In genomic region chr7:129639833-129640232, GRCm38 (mm10) we compare ENCODE assay signal across 18 mouse cellular contexts. TPM values are rescaled to one million over a fixed set of nuclear protein-coding genes. Genes with fewer than 3 reads are reported as not detected.
A peak's percentile ranks its signal among the peaks of the same experiment; 100 is the strongest.
DNase-seq lines count a peak whose midpoint lies in the region; ATAC-seq lines count a peak whose summit lies in the region.
"Had no signal": no experiment of that assay in that cellular context is flagged by ENCODE, and none has a peak within 500 bp of the region (broad histone marks: within the 10 kb centered on the region; RNA-seq: fewer than 3 reads in every experiment).

No protein-coding gene starts in this region.

- H3K27me3 ChIP-seq in embryonic facial prominence, embryonic 10.5 days (replicated peaks; ENCODE audit: low read depth, poor library complexity, severe bottlenecking): no peaks in the 10 kb centered on the region
- no peaks in the 10 kb centered on the region for H3K27me3 ChIP-seq in embryonic facial prominence, embryonic 11.5 days (ENCODE audit: control insufficient read depth, insufficient read depth, low read length)
- H3K27me3 ChIP-seq: forebrain, embryonic 13.5 days; heart, embryonic 12.5 days had no signal

- H3K4me1 ChIP-seq in embryonic facial prominence, embryonic 10.5 days: peaks cover 19% of the 10 kb centered on the region
- no peaks in the 10 kb centered on the region for H3K4me1 ChIP-seq in embryonic facial prominence, embryonic 11.5 days (ENCODE audit: control insufficient read depth, insufficient read depth, low read length)
- H3K4me1 ChIP-seq: forebrain, embryonic 13.5 days; heart, embryonic 12.5 days had no signal

- H3K36me3 ChIP-seq in embryonic facial prominence, embryonic 10.5 days (replicated peaks): peaks cover 20% of the 10 kb centered on the region
- H3K36me3 ChIP-seq in embryonic facial prominence, embryonic 11.5 days (replicated peaks; ENCODE audit: control insufficient read depth, insufficient read depth, low read depth, low read length): no peaks in the 10 kb centered on the region

- peak; percentile 62 for DNase-seq in kidney, adult 9 months
- no peak for DNase-seq in kidney, postnatal 10 days
- no peak for DNase-seq in embryonic facial prominence, embryonic 10.5 days (ENCODE audit: low spot score)
- peak; percentile 53 for DNase-seq in embryonic facial prominence, embryonic 11.5 days (ENCODE audit: low spot score)
- DNase-seq in fibroblast of lung, adult 2 months (ENCODE audit: low read depth): peak; percentile 35
- DNase-seq in adrenal gland, adult 18-20 months (ENCODE audit: low spot score in 2 of 2): no peak
- DNase-seq: adrenal gland, adult 8-10 months; adrenal gland, postnatal 36 days; cerebellum, adult 2 months; cerebellum, postnatal 10 days; forebrain, postnatal 0 days; gastrocnemius, postnatal 14 days had no signal

- 49% methylated on average over 6 of the region's 6 CpGs for WGBS in embryonic facial prominence, embryonic 10.5 days
- WGBS in embryonic facial prominence, embryonic 11.5 days: 47% methylated on average over 6 of the region's 6 CpGs

- H3K9ac ChIP-seq in embryonic facial prominence, embryonic 11.5 days (replicated peaks; ENCODE audit: low read length): no peak overlapping the region
- H3K9ac ChIP-seq: forebrain, embryonic 13.5 days; forebrain, postnatal 0 days; heart, embryonic 12.5 days; hindbrain, embryonic 14.5 days had no signal

- no peak overlapping the region for H3K4me3 ChIP-seq in embryonic facial prominence, embryonic 10.5 days
- H3K4me3 ChIP-seq in embryonic facial prominence, embryonic 11.5 days (ENCODE audit: low read depth, low read length): no peak overlapping the region
- H3K4me3 ChIP-seq: erythroblast, embryonic 14.5 days; forebrain, embryonic 13.5 days; heart, embryonic 12.5 days; hindbrain, embryonic 10.5 days had no signal

- H3K27ac ChIP-seq in embryonic facial prominence, embryonic 10.5 days (replicated peaks): peak overlapping the region; percentile 52; the same call in 1 of the 2 replicates
- H3K27ac ChIP-seq in embryonic facial prominence, embryonic 11.5 days (replicated peaks; ENCODE audit: low read depth, low read length): no peak overlapping the region
- H3K27ac ChIP-seq: forebrain, embryonic 13.5 days; hindbrain, embryonic 10.5 days; hindbrain, embryonic 14.5 days had no signal

- 0 out of 2 replicates have a peak, but pooled peaks have one; percentile 29 for ATAC-seq in embryonic facial prominence, embryonic 11.5 days (replicated peaks; ENCODE audit: insufficient number of reproducible peaks, low FRiP score, low TSS enrichment, low read depth)
- ATAC-seq in megakaryocyte-erythroid progenitor cell, adult 5-6 weeks (replicated peaks; ENCODE audit: low FRiP score, low TSS enrichment, poor library complexity, severe bottlenecking): no peak
- ATAC-seq: forebrain, embryonic 13.5 days; forebrain, postnatal 0 days had no signal

- H3K4me2 ChIP-seq in embryonic facial prominence, embryonic 11.5 days (ENCODE audit: low read depth, low read length): no peak overlapping the region
- H3K4me2 ChIP-seq: forebrain, embryonic 13.5 days; heart, embryonic 12.5 days; hindbrain, embryonic 14.5 days had no signal

- H3K9me3 ChIP-seq in embryonic facial prominence, embryonic 10.5 days: no peaks in the 10 kb centered on the region
- H3K9me3 ChIP-seq in embryonic facial prominence, embryonic 11.5 days (replicated peaks; ENCODE audit: control insufficient read depth, low read length): no peaks in the 10 kb centered on the region
- H3K9me3 ChIP-seq: forebrain, embryonic 13.5 days; heart, embryonic 12.5 days; hindbrain, embryonic 10.5 days had no signal

RNA-seq across cellular contexts. Expression of gene Wdr11, which starts 48.2 kb away (rescaled TPM):
- polyA plus RNA-seq in embryonic facial prominence, embryonic 10.5 days (2016; fragmentation: Nextera tagmentation; extraction: Ambion mirVana): 42.2 and 47.2 TPM in 2 replicates
- polyA plus RNA-seq in embryonic facial prominence, embryonic 11.5 days (2014; fragmentation: Nextera tagmentation; extraction: Ambion mirVana): 43.3 and 44.2 TPM in 2 replicates
- total RNA-seq in megakaryocyte-erythroid progenitor cell, adult 5-6 weeks (2014; fragmentation: Nextera tagmentation): 28.5 and 32.7 TPM in 2 replicates
- 24.9 and 26.0 TPM in 2 replicates for total RNA-seq in megakaryocyte-erythroid progenitor cell, adult 5-6 weeks (2017)
- 10 to 100 TPM; 31.1 to 39.6 TPM for total RNA-seq in adrenal gland, adult 18-20 months (2021)

Comparison
In these comparisons a context has a peak if more than half of its experiments do, and no peak if none do; other contexts are left out.
1. DNase-seq: peak in kidney, adult 9 months (single experiment), embryonic facial prominence, embryonic 11.5 days (single experiment) and fibroblast of lung, adult 2 months (single experiment); none in kidney, postnatal 10 days (single experiment), embryonic facial prominence, embryonic 10.5 days (single experiment) and adrenal gland, adult 18-20 months (0 of 2).